Mouse (Mus musculus) lung, postnatal 10 days (tissue): ENCODE results near the gene Oas1f.
"Not testable (repeated sequence)": the region's sequence is repeated elsewhere in the genome, so short reads cannot be mapped to it uniquely, and the experiment has no call there.

Source experiments
- DNase-seq: peaks from one replicate; pipeline ENCODE4 v3.0.0; 2021

Gene Oas1f

GRCm38 (mm10) chr5:120847067-120847466 lies at the start of gene Oas1f:
Oas1f (plus strand) TSS chr5:120847367.
- no peak for DNase-seq

DNA sequence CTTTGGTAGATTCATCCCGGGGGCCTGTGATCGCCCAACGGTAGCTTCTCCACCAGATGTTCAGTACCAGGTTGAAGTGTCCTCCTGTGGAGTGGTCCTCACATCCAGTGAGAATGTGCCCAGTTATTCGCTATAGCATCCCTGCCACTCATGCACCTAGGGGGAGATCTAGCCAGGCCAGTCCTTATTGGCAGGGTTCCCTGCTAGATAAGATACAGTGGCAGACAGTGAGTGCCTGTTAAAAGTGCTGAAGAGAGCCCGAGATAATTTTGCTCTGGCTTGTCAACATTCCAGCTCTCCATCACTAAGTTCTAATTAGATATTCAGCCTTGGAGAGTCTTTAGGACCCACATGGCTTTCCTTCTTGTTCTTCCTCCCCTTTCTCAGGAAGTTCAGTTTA lies 49.0 kb upstream of the Oas1f start:
- not testable (repeated sequence) for DNase-seq

GRCm38 (mm10) chr5:120798943-120799342 lies 48.2 kb upstream of the Oas1f start:
- not testable (repeated sequence) for DNase-seq

DNA sequence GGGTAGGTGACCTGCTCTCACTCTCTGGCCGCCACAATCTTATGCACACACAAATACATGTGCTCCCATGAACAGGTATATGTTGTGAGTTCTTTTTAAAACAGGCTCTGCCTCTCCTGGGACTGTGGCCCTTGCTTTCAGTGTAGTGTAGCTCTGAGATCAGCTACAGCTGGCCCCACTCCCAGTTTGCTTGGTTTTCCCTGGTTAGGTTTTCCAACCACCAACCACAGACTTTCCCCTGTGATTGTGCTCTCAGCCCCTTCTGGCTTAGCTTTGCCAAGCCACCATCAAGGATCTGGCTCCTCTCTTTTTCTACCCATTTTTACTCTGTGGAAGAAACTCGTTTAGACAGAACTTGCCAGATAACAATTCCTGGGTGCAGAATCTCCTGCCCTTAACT lies 43.6 kb upstream of the Oas1f start:
- DNase-seq: no peak

GRCm38 (mm10) chr5:120806458-120806857 lies 40.7 kb upstream of the Oas1f start:
- peak; percentile 57 for DNase-seq

GRCm38 (mm10) chr5:120809171-120809570 lies 38.0 kb upstream of the Oas1f start:
- peak; percentile 9 for DNase-seq

GRCm38 (mm10) chr5:120811951-120812819 lies 35.0 kb upstream of the Oas1f start, which contains the start of gene Oas1c:
Oas1c (minus strand) TSS chr5:120812514.
- DNase-seq: peak; percentile 92

GRCm38 (mm10) chr5:120813023-120813422 lies 34.1 kb upstream of the Oas1f start:
- DNase-seq: no peak

GRCm38 (mm10) chr5:120815949-120816348 lies 31.2 kb upstream of the Oas1f start:
- DNase-seq: peak; percentile 29

GRCm38 (mm10) chr5:120818999-120819398 lies 28.2 kb upstream of the Oas1f start:
- no peak for DNase-seq

DNA sequence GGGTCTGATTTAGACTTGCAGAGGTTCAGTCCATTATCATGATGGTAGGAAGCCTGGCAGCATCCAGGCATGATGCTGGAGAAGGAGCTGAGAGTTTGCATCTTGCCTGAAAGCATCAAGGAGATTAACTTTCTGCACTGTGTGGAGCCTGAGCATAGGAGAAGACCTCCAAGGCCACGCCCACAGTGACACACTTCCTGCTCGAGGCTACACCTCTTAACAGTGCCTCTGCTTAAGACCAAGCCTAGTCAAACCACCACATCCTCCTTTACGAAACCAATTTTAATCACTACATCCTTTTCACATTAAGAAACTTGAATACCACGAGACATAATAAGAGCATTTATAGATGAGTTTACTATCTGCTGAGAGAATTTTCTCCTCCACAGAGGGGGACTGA lies 16.1 kb upstream of the Oas1f start:
- DNase-seq: no peak

- DNase-seq: no peak
Observed at GRCm38 (mm10) chr5:120833335-120834280, 13.6 kb upstream of the Oas1f start.

- DNase-seq: peak; percentile 45
Observed at GRCm38 (mm10) chr5:120836731-120837585, 10.2 kb upstream of the Oas1f start.

DNA sequence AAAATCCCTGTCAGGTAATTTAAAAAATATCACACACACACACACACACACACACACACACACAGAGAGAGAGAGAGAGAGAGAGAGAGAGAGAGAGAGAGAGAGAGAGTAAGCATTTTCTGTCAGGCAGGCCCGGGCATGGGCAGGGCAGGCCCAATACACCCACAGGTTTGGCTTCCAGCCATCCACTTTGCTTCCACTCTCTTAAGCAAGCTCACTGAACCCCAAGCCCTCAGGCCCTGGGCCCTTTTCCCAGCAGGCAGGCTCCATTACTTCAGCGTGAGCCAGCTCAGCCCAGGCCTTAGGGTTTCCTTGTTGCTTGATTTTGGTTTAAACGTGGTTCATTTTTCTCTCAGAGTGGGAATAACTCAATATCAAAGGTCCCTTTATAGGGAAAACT lies 2.5 kb upstream of the Oas1f start:
- peak; percentile 14 for DNase-seq

DNA sequence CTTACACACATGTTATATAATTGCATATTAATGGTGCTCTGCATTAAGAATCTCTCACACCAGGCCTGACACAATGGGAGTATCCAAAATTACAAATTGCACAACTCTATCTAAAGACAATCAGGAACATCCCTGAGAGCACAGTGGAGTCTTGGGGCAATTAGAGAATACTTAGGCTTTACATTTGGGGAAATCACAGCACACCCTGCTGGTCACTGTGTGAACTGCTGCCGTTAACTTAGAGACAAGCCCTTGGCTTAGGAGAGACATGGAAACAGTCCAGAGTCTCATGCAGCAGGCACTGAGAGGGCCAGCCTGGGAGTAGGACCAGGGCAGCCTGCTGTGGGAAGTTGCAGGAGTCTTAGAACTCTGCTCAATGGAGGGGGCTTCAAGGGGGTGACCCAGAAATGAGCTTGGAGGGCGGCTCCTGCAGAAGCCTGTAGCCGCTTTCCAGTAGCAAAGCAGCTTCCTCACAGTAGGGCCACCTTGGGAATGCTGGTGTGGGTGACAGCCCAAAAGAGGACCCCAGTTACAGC lies 2.5 kb downstream of the Oas1f start:
- DNase-seq: peak; percentile 53

DNA sequence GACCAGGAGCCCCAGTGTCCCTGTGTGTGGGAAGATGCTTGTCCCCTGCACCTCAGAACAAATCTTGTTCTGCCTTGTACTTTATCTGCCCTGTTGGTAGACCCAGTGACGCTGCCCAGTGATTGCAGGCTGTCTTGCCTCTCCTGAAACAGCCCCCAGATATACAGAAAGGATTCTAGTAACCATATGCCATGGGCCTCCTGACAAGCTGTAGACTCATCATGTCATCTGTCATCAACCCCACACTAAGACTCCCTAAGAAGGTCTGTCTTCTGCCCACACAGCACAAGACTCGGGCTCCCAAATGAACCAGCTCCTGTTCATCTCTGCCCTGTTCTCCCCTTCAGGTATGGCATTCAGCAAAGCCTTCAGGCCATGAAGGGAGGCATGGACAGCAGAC lies 12.1 kb downstream of the Oas1f start:
- DNase-seq: no peak

DNA sequence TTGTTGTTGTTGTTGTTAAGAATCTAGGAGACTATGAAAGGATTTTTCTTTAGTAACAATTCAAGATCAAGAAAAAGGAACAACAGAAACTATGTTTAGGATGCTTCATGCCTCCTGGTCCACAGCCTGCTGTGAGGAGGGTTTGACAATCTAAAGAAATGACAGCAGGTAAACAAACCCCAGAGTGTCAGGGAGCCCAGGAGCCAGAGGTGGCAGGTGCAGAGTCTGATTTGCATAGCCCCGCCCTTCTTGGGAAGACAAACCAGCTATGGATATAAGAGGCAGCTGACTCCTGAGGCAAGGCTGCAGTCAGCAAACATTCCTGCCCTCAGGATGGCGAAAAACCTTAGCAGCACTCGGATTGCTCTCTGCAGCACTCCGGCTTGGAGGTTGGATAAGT lies 14.0 kb downstream of the Oas1f start, which contains the start of gene Oas1h:
TSS of gene Oas1h (plus strand) at position 301 of the 400 bp plus-strand sequence.
- no peak for DNase-seq

DNA sequence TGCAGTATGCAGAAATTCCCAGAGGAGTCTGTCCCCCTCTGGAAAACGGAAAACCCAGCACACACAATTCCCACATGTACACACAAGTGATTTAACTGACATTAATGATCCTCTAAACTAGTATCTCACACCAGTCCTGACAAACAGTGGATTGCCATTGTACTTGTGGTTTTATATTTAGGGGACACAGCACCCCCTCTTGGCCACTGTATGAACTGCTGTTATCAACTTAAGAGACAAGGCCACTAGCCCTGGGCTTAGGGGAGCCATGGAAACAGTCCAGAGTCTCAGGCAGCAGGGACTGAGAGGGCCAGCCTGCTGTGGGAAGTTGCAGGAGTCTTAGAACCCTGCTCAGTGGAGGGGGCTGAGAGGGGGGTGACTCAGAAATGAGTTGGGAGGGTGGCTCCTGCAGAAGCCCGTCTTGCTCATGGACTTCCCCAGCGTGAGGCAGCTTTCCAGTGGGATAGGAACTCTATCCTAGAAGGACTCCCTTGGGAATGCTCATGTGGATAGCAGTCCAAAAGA lies 18.2 kb downstream of the Oas1f start:
- peak; percentile 6 for DNase-seq

GRCm38 (mm10) chr5:120869436-120870015 lies 22.4 kb downstream of the Oas1f start:
- no peak for DNase-seq

- no peak for DNase-seq
Observed at GRCm38 (mm10) chr5:120870081-120870480, 22.9 kb downstream of the Oas1f start.

GRCm38 (mm10) chr5:120870782-120871181 lies 23.6 kb downstream of the Oas1f start:
- DNase-seq: no peak
